Mouse (Mus musculus) spleen, adult 2 months (tissue): ENCODE measurements around the gene Tmem43.

Source experiments
- CTCF ChIP-seq: fragments of 200-500 bp; IDR thresholded peaks from 2 replicates; pipeline ENCODE4 v1.5.1; 2011; ENCODE audit warnings: mild to moderate bottlenecking, inconsistent platforms; ENCODE audit not compliant: insufficient read depth, insufficient read length, insufficient replicate concordance; ENCODE audit errors: extremely low read depth
- POLR2A ChIP-seq: fragments of 200-500 bp; IDR thresholded peaks from 2 replicates; pipeline ENCODE4 v1.6.1; 2011; ENCODE audit warnings: low read depth, low read length, inconsistent platforms

DNA sequence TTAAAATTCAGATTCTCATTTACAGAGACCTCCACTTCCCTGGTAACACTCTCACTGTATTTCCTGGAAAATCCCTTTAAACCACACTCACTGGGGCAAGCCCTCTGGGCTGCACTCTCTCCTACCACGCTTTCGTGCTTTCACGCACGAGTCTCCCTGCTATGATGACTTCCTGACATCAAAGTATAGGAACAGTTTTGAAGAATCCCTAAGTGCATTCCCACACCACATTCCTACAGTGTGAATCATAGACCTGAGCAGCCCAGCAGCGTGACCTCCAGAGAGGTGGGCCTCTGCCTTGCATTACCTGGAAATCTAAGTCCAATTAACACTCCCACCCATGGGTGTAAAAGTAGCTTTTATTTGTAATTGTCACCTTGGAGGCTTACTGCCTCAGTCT is 19.0 kb upstream of the Tmem43 start:
- TF ChIP-seq CTCF (no peak), POLR2A (no peak)
